Mouse (Mus musculus) adrenal gland, adult 8-10 months (tissue): Measurements from ENCODE around the gene Fosb. TPM values are rescaled to one million over a fixed set of nuclear protein-coding genes. Genes with fewer than 3 reads are reported as not detected.

Experiments
- DNase-seq: peaks from one replicate; pipeline ENCODE4 v3.0.0; 2022
- total RNA-seq, 4 experiments: library from RNA; stranded (reverse); gene quantifications; 2 replicates each; pipeline ENCODE4 v1.2.4; 2022

Gene Fosb
- 1 to 10 TPM; 1.6 to 9.4 (median 5.6) TPM for total RNA-seq

GRCm38 (mm10) chr7:19309884-19310641, at the start of gene Fosb:
Gene Fosb, minus strand, starts transcription at chr7:19310051.
- peak; percentile 93 for DNase-seq

GRCm38 (mm10) chr7:19359299-19359891, 49.5 kb upstream of the Fosb start, which contains the start of the genes Cd3eap and Ppp1r13l:
Gene Cd3eap, minus strand, starts transcription at chr7:19359483.
Gene Ppp1r13l, plus strand, starts transcription at chr7:19359749.
- DNase-seq: peak; percentile 83

- DNase-seq: no peak
Observed at GRCm38 (mm10) chr7:19358634-19359033, 48.8 kb upstream of the Fosb start.

GRCm38 (mm10) chr7:19357381-19358375, 47.8 kb upstream of the Fosb start:
- no peak for DNase-seq

- no peak for DNase-seq
Observed at GRCm38 (mm10) chr7:19356311-19356710, 46.5 kb upstream of the Fosb start.

GRCm38 (mm10) chr7:19354991-19355390, 45.1 kb upstream of the Fosb start:
- no peak for DNase-seq

GRCm38 (mm10) chr7:19350221-19350620, 40.4 kb upstream of the Fosb start:
- no peak for DNase-seq

GRCm38 (mm10) chr7:19349188-19349915, 39.5 kb upstream of the Fosb start:
- no peak for DNase-seq

GRCm38 (mm10) chr7:19344938-19345471, 35.2 kb upstream of the Fosb start:
- DNase-seq: peak; percentile 94

- DNase-seq: no peak
Observed at GRCm38 (mm10) chr7:19344237-19344847, 34.5 kb upstream of the Fosb start, which contains the start of gene Ercc1. Gene Ercc1, plus strand, starts transcription at chr7:19344778.

- no peak for DNase-seq
Observed at GRCm38 (mm10) chr7:19343210-19343808, 33.5 kb upstream of the Fosb start.

- peak; percentile 72 for DNase-seq
Observed at GRCm38 (mm10) chr7:19342481-19343027, 32.7 kb upstream of the Fosb start.

- DNase-seq: no peak
Observed at GRCm38 (mm10) chr7:19341761-19342409, 32.0 kb upstream of the Fosb start.

GRCm38 (mm10) chr7:19341250-19341649, 31.4 kb upstream of the Fosb start:
- no peak for DNase-seq

GRCm38 (mm10) chr7:19338596-19338995, 28.7 kb upstream of the Fosb start:
- no peak for DNase-seq

- DNase-seq: no peak
Observed at GRCm38 (mm10) chr7:19338060-19338459, 28.2 kb upstream of the Fosb start.

- DNase-seq: no peak
Observed at GRCm38 (mm10) chr7:19337122-19337521, 27.3 kb upstream of the Fosb start.

GRCm38 (mm10) chr7:19335583-19335982, 25.7 kb upstream of the Fosb start:
- no peak for DNase-seq

GRCm38 (mm10) chr7:19332709-19333352, 23.0 kb upstream of the Fosb start:
- peak; percentile 77 for DNase-seq
